Mouse (Mus musculus): ENCODE results near the gene Gadd45gip1.

Gadd45gip1 gene

DNA sequence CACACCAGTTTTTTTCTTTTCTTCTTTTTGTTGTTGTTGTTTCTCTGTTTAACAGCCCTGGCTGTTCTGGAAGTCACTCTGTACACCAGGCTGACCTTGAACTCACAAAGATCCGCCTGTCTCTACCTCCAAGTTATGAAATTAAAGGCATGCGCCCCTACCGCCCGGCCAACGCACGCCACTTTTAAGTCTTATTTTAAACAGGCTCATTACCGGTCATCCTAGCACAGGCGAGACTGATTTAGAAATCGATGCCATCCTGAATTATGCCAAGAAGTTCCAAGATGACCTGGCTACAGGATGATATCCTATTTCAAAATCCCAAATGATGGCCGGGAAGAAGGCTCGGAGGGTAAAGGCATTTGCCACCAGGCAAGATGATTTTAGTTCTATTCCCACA is at the start of gene Gadd45gip1:
TSS of gene Gadd45gip1 (plus strand) at position 33 of the 400 bp plus-strand sequence.
- in situ Hi-C loops (cut with MboI, MseI): loop anchor here (25.0 kb wide), 1 partner anchor 1094 kb away; the partner anchor contains the start of gene Adgre5

DNA sequence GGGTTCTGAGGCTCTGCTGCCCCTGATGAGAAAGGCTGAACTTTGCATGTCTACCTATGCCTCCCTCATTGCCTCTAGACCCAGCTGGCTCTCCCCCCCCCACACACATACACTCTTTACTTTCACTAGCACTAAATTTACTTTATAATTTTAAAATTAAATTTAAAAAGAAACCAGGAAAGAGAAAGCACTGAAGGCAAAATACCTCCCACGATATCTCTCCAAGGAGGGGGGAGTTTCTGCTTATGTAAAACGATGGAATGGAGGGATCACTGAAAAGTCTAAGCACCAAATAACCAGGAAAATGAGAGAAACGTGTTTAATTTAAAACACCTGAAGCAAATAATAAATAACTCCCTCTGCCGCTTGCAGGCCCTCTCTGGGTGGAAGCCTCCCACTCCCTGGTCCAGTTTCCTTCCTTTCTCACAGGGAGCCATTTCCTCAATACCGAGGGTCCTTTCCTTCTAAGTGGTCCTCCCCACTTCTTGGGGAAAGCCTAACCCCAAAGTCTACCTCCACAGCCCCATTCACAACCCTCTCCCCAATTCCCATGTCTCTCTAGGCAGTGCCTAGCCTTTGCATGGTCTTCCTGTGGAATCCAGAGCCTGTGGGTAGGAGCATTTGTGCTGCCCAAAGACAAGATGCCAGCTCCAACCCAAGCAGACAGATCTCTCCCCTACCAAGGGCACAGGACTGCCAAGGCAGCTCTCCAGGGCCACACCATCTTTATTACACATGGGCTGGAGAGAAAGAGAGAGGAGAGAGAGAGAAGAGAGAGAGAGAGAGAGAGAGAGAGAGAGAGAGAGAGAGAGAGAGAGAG is 49.4 kb upstream of the Gadd45gip1 start:
- in situ Hi-C loops (cut with MboI, MseI): no loop called here

GRCm38 (mm10) chr8:84782680-84783079 is 48.6 kb upstream of the Gadd45gip1 start:
- in situ Hi-C loops (cut with MboI, MseI): no loop called here

GRCm38 (mm10) chr8:84783198-84783918 is 48.0 kb upstream of the Gadd45gip1 start:
- in situ Hi-C loops (cut with MboI, MseI): no loop called here

DNA sequence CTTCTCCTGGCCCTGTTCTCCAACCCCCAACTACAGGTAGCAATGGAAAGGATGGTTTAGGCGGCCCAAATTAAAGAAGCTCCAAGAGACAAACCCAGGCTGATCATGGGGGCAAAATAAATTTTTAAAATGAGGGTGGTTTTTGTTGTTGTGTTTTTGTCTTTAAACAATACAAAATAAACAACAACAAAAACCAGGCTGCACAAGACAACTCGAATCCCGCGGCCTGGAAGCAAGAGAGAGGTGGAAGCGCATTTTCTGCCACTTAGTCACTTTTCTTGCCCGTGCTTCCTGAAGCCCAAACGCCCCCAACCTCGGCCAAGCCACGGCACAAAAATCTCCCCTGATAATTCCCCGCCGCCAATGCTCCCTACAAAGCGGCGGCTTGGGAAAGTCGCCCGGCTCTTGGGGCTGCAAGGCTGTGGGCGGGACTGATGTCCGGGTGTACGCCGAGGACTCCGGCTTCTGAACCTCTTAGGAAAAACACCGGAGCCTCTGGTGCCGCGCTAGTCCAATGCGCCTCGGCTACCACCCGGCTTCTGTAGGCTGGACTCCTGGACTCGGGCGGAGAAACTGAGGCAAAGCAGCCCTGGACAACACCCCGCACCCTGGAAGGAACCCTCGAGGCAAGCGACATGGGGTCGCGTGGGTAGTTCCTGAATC is 47.3 kb upstream of the Gadd45gip1 start:
- in situ Hi-C loops (cut with MboI, MseI): no loop called here

- in situ Hi-C loops (cut with MboI, MseI): no loop called here
Measured at GRCm38 (mm10) chr8:84784681-84785505, 46.4 kb upstream of the Gadd45gip1 start.

- in situ Hi-C loops (cut with MboI, MseI): no loop called here
Measured at GRCm38 (mm10) chr8:84785506-84785755, 45.9 kb upstream of the Gadd45gip1 start.

- in situ Hi-C loops (cut with MboI, MseI): no loop called here
Measured at GRCm38 (mm10) chr8:84785756-84786677, 45.3 kb upstream of the Gadd45gip1 start.

- in situ Hi-C loops (cut with MboI, MseI): no loop called here
Measured at GRCm38 (mm10) chr8:84786801-84787467, 44.4 kb upstream of the Gadd45gip1 start.

DNA sequence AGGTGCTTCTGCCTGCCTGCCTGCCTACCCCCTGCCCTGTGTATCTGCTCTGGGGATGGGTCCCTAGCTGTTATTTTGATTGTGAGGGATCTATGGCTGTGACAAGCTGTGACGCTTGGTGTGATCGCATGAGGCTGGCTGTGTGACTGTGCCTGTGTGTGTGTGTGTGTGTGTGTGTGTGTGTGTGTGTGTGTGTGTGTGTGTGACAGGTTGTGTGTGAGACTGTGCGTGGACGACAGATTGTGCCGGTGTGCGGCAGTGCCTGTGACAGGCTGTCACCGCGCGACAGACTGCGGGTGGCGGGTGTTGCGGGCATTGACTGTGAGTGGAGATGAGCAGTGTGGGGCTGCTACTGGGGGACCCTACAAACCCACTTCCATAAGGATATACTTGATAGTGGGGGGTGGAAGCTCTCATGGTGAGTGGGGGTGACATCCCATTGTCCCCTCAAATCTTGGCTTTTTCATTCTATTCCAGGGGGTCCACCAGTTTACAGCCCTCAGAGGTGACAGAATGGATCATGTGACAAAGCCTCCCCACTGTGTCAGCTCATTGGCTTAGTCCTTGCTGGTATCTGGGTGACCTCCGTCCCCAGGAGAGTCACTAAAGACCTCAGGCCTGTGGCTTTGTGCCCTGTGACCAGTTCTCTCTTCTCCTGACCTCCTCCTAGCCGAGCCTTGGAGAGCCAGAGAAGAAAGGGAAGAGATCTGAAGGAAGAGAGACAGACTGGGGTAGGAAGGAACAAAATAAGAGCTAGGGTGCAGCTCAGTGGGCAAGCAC is 43.6 kb upstream of the Gadd45gip1 start:
- in situ Hi-C loops (cut with MboI, MseI): no loop called here

DNA sequence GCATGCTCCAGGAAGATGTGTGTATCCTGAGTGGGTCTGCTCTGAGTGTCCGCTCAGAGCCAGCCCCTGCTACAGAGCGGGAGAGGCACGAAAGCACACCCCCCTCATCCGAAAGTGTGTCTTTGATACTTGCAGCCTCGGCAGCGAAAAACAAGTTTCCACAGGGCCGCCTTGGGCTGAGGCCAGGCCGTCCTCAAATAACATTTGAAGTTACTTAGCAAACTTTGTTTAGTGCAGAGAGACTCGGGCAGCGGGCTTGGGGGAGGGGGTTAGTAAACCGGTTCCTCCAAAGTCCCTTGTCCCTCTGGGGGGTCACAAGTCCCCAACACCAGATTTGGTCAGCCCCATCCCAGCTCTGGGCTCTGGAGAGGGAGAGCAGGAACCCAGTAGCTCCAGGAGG is 42.4 kb upstream of the Gadd45gip1 start:
- in situ Hi-C loops (cut with MboI, MseI): no loop called here

- in situ Hi-C loops (cut with MboI, MseI): no loop called here
Measured at GRCm38 (mm10) chr8:84789345-84789744, 42.0 kb upstream of the Gadd45gip1 start.

DNA sequence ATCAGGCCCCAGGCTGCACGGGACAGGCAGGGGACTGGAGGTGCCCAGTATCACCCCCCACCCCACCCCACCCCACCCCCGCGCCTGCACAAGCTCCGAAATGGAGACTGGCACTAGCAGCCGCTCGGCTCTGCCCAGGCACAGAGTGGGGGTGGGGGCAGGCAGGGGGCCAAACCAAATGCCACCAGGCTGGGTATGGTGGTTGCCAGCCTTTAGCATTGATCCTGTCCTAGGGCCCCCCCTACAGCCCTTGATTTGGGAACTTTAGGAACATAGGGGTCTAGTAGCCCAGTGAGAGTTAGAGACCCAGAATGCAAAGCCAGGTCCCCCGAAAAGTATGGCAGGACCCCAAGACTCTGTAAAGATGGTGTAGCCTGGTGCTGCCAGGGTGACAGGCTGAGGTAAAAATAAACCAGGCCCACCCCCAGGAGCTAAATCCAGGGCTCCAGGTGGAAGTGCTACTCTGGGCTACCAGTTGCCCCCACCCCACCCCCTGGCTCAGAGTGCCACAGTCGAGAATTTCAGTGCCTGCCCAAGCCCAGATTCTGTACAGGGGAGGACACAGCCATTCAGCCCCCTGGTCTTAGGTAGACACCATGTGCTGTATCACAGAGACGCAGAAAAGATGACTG is 41.4 kb upstream of the Gadd45gip1 start:
- in situ Hi-C loops (cut with MboI, MseI): no loop called here

GRCm38 (mm10) chr8:84790537-84790936 is 40.8 kb upstream of the Gadd45gip1 start:
- in situ Hi-C loops (cut with MboI, MseI): no loop called here

GRCm38 (mm10) chr8:84792429-84792947 is 38.8 kb upstream of the Gadd45gip1 start:
- in situ Hi-C loops (cut with MboI, MseI): no loop called here

DNA sequence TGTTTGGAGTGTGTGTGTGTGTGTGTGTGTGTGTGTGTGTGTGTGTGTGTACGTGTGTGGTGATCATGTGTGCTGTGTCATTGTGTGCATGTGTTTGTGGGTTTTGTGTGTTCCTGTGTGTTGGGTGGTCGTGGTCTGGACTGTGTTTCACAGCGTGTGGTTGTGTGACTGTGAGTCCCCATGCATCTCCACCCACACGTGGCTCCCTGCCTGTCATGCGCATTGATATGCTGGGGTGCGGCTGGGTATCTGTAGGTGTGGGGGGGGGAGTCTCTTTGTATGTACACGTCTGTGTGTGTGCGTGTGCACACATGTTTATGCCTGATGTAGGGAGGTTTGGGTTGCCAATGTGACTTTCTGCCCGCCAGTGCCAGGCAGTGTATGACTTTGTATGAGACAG is 38.2 kb upstream of the Gadd45gip1 start:
- in situ Hi-C loops (cut with MboI, MseI): no loop called here

DNA sequence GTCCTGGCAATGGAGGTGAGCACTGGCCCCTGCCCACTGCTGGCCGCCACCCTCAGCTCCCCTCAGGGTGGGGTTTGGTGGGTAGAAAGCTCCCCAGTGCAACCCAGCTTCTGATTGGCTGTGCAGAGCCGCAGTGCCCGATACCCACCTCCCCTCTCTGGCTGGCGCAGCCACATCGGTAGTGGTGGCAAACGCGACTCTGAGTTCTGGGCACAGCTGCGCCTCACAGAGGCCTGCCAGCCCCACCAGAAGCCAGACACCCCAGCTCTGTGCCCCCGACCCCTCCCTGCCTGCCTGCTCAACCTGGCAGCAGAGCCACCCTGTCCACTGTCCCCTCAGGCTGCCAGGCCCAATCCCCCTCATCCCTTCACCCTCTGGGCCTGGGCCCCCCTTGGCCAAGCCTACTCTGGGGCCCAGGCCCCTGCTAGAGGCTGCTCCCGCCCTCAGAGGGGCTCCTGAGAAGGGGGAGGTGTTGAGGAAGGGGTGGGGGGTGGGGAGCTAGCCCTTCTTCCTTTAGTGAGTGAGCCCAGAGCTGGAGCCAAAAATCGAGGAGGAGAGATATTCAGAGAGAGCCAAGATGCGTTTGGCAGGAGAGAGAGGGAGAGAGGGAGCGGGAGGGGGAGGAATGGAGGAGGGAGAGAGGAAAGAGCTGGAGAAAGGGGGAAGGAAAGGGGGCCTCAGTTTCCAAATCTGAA is 37.4 kb upstream of the Gadd45gip1 start:
- in situ Hi-C loops (cut with MboI, MseI): no loop called here

- in situ Hi-C loops (cut with MboI, MseI): no loop called here
Measured at GRCm38 (mm10) chr8:84794486-84794885, 36.8 kb upstream of the Gadd45gip1 start.
